ENCODE assay signal across 9 mouse cellular contexts in the genomic region with DNA sequence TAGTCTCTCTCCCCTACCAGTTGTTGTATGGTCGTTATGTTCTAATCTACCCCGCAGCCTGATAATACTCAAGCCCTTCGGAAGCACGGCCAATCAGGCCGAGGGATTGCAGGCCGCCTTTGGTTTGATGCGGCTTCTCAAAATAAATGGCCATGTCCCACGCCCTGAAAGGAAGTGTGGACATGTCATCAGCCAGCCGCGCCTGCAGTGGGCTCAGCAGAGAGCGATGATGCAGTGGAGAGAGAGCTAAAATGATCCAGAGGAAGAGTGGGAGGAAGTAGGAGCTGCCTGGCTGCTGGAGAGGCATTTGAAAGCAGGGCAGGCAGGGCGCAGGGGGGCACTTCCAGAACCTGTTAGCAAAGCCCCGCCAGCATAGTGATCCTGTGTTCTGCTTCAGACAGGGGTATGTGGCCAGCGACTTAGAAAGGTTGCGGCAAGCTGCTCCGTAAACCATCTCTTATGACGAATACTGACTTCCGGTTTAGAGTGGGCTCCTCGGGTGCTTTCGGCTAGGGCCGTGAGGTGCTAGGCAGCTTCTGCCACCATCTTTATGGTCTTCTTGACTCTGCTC. TPM values are rescaled to one million over a fixed set of nuclear protein-coding genes. Genes with fewer than 3 reads are reported as not detected.
DNase-seq lines count a peak whose midpoint lies in the region; ATAC-seq and TF ChIP-seq lines count a peak whose summit lies in the region.
"Had no signal": no experiment of that assay in that cellular context is flagged by ENCODE, and none has a peak within 500 bp of the region (broad histone marks: within the 10 kb centered on the region; RNA-seq: fewer than 3 reads in every experiment).

No protein-coding gene starts in this region.

- H3K4me3 ChIP-seq in gastrocnemius, adult 2 months, result peak overlapping the region; percentile 65
- H3K4me3 ChIP-seq in heart, embryonic 11.5 days (ENCODE audit: low read depth, low read length), result peak overlapping the region; percentile 4; the same call in 1 of the 2 replicates
- peak overlapping the region; percentile 30 for H3K4me3 ChIP-seq in liver, embryonic 11.5 days (ENCODE audit: low read depth, low read length)
- H3K4me3 ChIP-seq: myocyte had no signal

- peak overlapping the region; percentile 16 for H3K9ac ChIP-seq in heart, embryonic 11.5 days (ENCODE audit: low read depth, low read length)
- peak overlapping the region; percentile 23; the same call in 1 of the 2 replicates for H3K9ac ChIP-seq in liver, embryonic 11.5 days (ENCODE audit: low read depth, low read length)

- no peaks in the 10 kb centered on the region for H3K9me3 ChIP-seq in heart, embryonic 11.5 days (replicated peaks; ENCODE audit: control insufficient read depth, low read length)
- no peaks in the 10 kb centered on the region for H3K9me3 ChIP-seq in liver, embryonic 11.5 days (ENCODE audit: control insufficient read depth, low read length)

- peak overlapping the region; percentile 57 for H3K4me2 ChIP-seq in heart, embryonic 11.5 days
- peak overlapping the region; percentile 95 for H3K4me2 ChIP-seq in liver, embryonic 11.5 days

- WGBS in heart, embryonic 11.5 days (ENCODE audit: insufficient replicate concordance), result 29% methylated on average over 21 of the region's 21 CpGs
- WGBS in liver, embryonic 11.5 days, result 39% methylated on average over 21 of the region's 21 CpGs

- H3K4me1 ChIP-seq in heart, embryonic 11.5 days (ENCODE audit: control insufficient read depth, insufficient read depth, low read length), result peaks cover 46% of the 10 kb centered on the region
- peaks cover 45% of the 10 kb centered on the region for H3K4me1 ChIP-seq in liver, embryonic 11.5 days (replicated peaks; ENCODE audit: control insufficient read depth, insufficient read depth, low read length)

- DNase-seq in gastrocnemius, adult 2 months, result peak; percentile 28
- no peak for DNase-seq in gastrocnemius, postnatal 14 days
- DNase-seq in CD8-positive naive resting alpha-beta T cell, adult 2 months (ENCODE audit: low read depth in 2 of 2, low spot score in 2 of 2), result peak; percentile 10 to 27
- no peak for DNase-seq in liver, embryonic 11.5 days (ENCODE audit: low spot score)
- peak; percentile 48 for DNase-seq in splenic B cell, adult 2 months (ENCODE audit: low read depth, low spot score)
- no peak for DNase-seq in adrenal gland, postnatal 14 days

- TF ChIP-seq CTCF in gastrocnemius, adult 2 months (IDR thresholded peaks at IDR 0.05), result no peak

- H3K27me3 ChIP-seq in heart, embryonic 11.5 days (ENCODE audit: control insufficient read depth, insufficient read depth, low read length), result no peaks in the 10 kb centered on the region
- no peaks in the 10 kb centered on the region for H3K27me3 ChIP-seq in liver, embryonic 11.5 days (replicated peaks; ENCODE audit: control insufficient read depth, insufficient read depth, low read length)
- no peaks in the 10 kb centered on the region for H3K27me3 ChIP-seq in splenic B cell, adult 2 months (ENCODE audit: control insufficient read depth, insufficient read depth, low read length, poor library complexity, severe bottlenecking)

- H3K36me3 ChIP-seq in heart, embryonic 11.5 days (ENCODE audit: control insufficient read depth, insufficient read depth, low read length), result no peaks in the 10 kb centered on the region
- H3K36me3 ChIP-seq in liver, embryonic 11.5 days (ENCODE audit: control insufficient read depth, insufficient read depth, low read length), result no peaks in the 10 kb centered on the region
- H3K36me3 ChIP-seq in splenic B cell, adult 2 months (ENCODE audit: control insufficient read depth, insufficient read depth, low read length, poor library complexity, severe bottlenecking), result no peaks in the 10 kb centered on the region

- intact Hi-C loops in gastrocnemius, adult 2 months (cut with DNase I), result no loop called here
- intact Hi-C loops in gastrocnemius, postnatal 14 days (cut with DNase I; ENCODE audit: low total_unique reads), result no loop called here

- ATAC-seq in heart, embryonic 11.5 days (replicated peaks; ENCODE audit: insufficient number of reproducible peaks, low FRiP score, low TSS enrichment), result 0 out of 2 replicates have a peak, but pooled peaks have one; percentile 20
- ATAC-seq in liver, embryonic 11.5 days (replicated peaks; ENCODE audit: low FRiP score), result no peak
- ATAC-seq in megakaryocyte-erythroid progenitor cell, adult 5-6 weeks (replicated peaks; ENCODE audit: low FRiP score, low TSS enrichment, poor library complexity, severe bottlenecking), result no peak

- H3K27ac ChIP-seq in gastrocnemius, adult 2 months, result peak overlapping the region; percentile 70
- H3K27ac ChIP-seq in heart, embryonic 11.5 days (ENCODE audit: low read depth, low read length), result peak overlapping the region; percentile 73
- H3K27ac ChIP-seq in liver, embryonic 11.5 days (ENCODE audit: low read depth, low read length), result peak overlapping the region; percentile 67

RNA-seq across cellular contexts. Expression of gene Atmin, which starts 3.2 kb away (rescaled TPM):
- 10 to 100 TPM; 22.5 to 23.1 TPM for total RNA-seq in gastrocnemius, adult 2 months (2021)
- 10 to 100 TPM; 10.9 to 12.2 TPM for total RNA-seq in gastrocnemius, postnatal 14 days (2021)
- 8.9 and 10.5 TPM in 2 replicates for polyA plus RNA-seq in heart, embryonic 11.5 days (2014; fragmentation: Nextera tagmentation; extraction: Ambion mirVana)
- polyA plus RNA-seq in liver, embryonic 11.5 days (2014; fragmentation: Nextera tagmentation; extraction: Ambion mirVana), result 13.1 and 13.3 TPM in 2 replicates
- 15.5 and 19.7 TPM in 2 replicates for total RNA-seq in megakaryocyte-erythroid progenitor cell, adult 5-6 weeks (2014; fragmentation: Nextera tagmentation)
- 10.9 and 18.4 TPM in 2 replicates for total RNA-seq in megakaryocyte-erythroid progenitor cell, adult 5-6 weeks (2017)
- 17.7 and 20.2 TPM in 2 replicates for total RNA-seq in adrenal gland, postnatal 14 days (2021)

RNA-seq across cellular contexts. Expression of gene Cenpn, which starts 24.8 kb away (rescaled TPM):
- under 1 TPM; 0.43 to 0.50 TPM for total RNA-seq in gastrocnemius, adult 2 months (2021)
- 1 to 10 TPM; 1.9 to 2.1 TPM for total RNA-seq in gastrocnemius, postnatal 14 days (2021)
- 32.8 and 34.0 TPM in 2 replicates for polyA plus RNA-seq in heart, embryonic 11.5 days (2014; fragmentation: Nextera tagmentation; extraction: Ambion mirVana)
- polyA plus RNA-seq in liver, embryonic 11.5 days (2014; fragmentation: Nextera tagmentation; extraction: Ambion mirVana), result 53.9 and 56.9 TPM in 2 replicates
- 48.4 and 59.1 TPM in 2 replicates for total RNA-seq in megakaryocyte-erythroid progenitor cell, adult 5-6 weeks (2014; fragmentation: Nextera tagmentation)
- 44.1 and 44.8 TPM in 2 replicates for total RNA-seq in megakaryocyte-erythroid progenitor cell, adult 5-6 weeks (2017)
- 6.5 and 6.9 TPM in 2 replicates for total RNA-seq in adrenal gland, postnatal 14 days (2021)

RNA-seq across cellular contexts. Expression of gene Cmc2, which starts 25.1 kb away (rescaled TPM):
- total RNA-seq in gastrocnemius, adult 2 months (2021), result 10 to 100 TPM; 23.6 to 30.6 TPM
- 10 to 100 TPM; 25.3 to 27.7 TPM for total RNA-seq in gastrocnemius, postnatal 14 days (2021)
- 102 and 113 TPM in 2 replicates for polyA plus RNA-seq in heart, embryonic 11.5 days (2014; fragmentation: Nextera tagmentation; extraction: Ambion mirVana)
- 94.4 and 101 TPM in 2 replicates for polyA plus RNA-seq in liver, embryonic 11.5 days (2014; fragmentation: Nextera tagmentation; extraction: Ambion mirVana)
- 45.4 and 48.0 TPM in 2 replicates for total RNA-seq in megakaryocyte-erythroid progenitor cell, adult 5-6 weeks (2014; fragmentation: Nextera tagmentation)
- total RNA-seq in megakaryocyte-erythroid progenitor cell, adult 5-6 weeks (2017), result 51.6 and 53.3 TPM in 2 replicates
- 45.4 and 50.7 TPM in 2 replicates for total RNA-seq in adrenal gland, postnatal 14 days (2021)

RNA-seq across cellular contexts. Expression of gene 1700030J22Rik, which starts 32.4 kb away (rescaled TPM):
- under 1 TPM; 0.10 to 0.33 TPM for total RNA-seq in gastrocnemius, adult 2 months (2021)
- total RNA-seq in gastrocnemius, postnatal 14 days (2021), result under 1 TPM; 0.14 to 0.24 TPM
- polyA plus RNA-seq in heart, embryonic 11.5 days (2014; fragmentation: Nextera tagmentation; extraction: Ambion mirVana), result 0.66 and 0.83 TPM in 2 replicates
- 0.63 and 0.88 TPM in 2 replicates for polyA plus RNA-seq in liver, embryonic 11.5 days (2014; fragmentation: Nextera tagmentation; extraction: Ambion mirVana)
- 0.64 TPM in 1 of 2 replicates, not detected in the other for total RNA-seq in megakaryocyte-erythroid progenitor cell, adult 5-6 weeks (2014; fragmentation: Nextera tagmentation)
- 0.38 TPM in 1 of 2 replicates, not detected in the other for total RNA-seq in megakaryocyte-erythroid progenitor cell, adult 5-6 weeks (2017)
- 1.0 and 1.3 TPM in 2 replicates for total RNA-seq in adrenal gland, postnatal 14 days (2021)

RNA-seq across cellular contexts. Expression of gene Gcsh, which starts 47.0 kb away (rescaled TPM):
- total RNA-seq in gastrocnemius, adult 2 months (2021), result 10 to 100 TPM; 37.6 to 45.5 TPM
- total RNA-seq in gastrocnemius, postnatal 14 days (2021), result 10 to 100 TPM; 41.5 to 42.2 TPM
- 91.7 and 95.2 TPM in 2 replicates for polyA plus RNA-seq in heart, embryonic 11.5 days (2014; fragmentation: Nextera tagmentation; extraction: Ambion mirVana)
- 147 and 149 TPM in 2 replicates for polyA plus RNA-seq in liver, embryonic 11.5 days (2014; fragmentation: Nextera tagmentation; extraction: Ambion mirVana)
- 71.7 and 72.1 TPM in 2 replicates for total RNA-seq in megakaryocyte-erythroid progenitor cell, adult 5-6 weeks (2014; fragmentation: Nextera tagmentation)
- total RNA-seq in megakaryocyte-erythroid progenitor cell, adult 5-6 weeks (2017), result 80.8 and 95.0 TPM in 2 replicates
- total RNA-seq in adrenal gland, postnatal 14 days (2021), result 138 and 149 TPM in 2 replicates

Comparison
In these comparisons a context has a peak if more than half of its experiments do, and no peak if none do; other contexts are left out.
1. DNase-seq: peak in gastrocnemius, adult 2 months (single experiment), CD8-positive naive resting alpha-beta T cell, adult 2 months (2 of 2) and splenic B cell, adult 2 months (single experiment); none in gastrocnemius, postnatal 14 days (single experiment), liver, embryonic 11.5 days (single experiment) and adrenal gland, postnatal 14 days (single experiment).
2. H3K4me3 ChIP-seq: peak in every context shown above with its lines; median percentile 65 in gastrocnemius, adult 2 months; 30 in liver, embryonic 11.5 days; 4 in heart, embryonic 11.5 days.
3. Peak in every context shown above with its lines, with median percentiles within 50 percentile points of each other: H3K27ac ChIP-seq.